9 mouse cellular contexts compared by ENCODE assay signal in genomic region chr2:76128105-76129057, GRCm38 (mm10).
DNase-seq lines count a peak whose midpoint lies in the region; ATAC-seq lines count a peak whose summit lies in the region.
"Had no signal": no experiment of that assay in that cellular context is flagged by ENCODE, and none has a peak within 500 bp of the region (broad histone marks: within the 10 kb centered on the region; RNA-seq: fewer than 3 reads in every experiment).

No protein-coding gene starts in this region.

- H3K36me3 ChIP-seq in intestine, embryonic 14.5 days (ENCODE audit: control insufficient read depth, insufficient read depth, low read length): no peaks in the 10 kb centered on the region
- no peaks in the 10 kb centered on the region for H3K36me3 ChIP-seq in stomach, embryonic 16.5 days (ENCODE audit: control insufficient read depth, insufficient read depth, low read length)
- H3K36me3 ChIP-seq: limb, embryonic 15.5 days had no signal

- no peak overlapping the region for H3K27ac ChIP-seq in intestine, embryonic 14.5 days (ENCODE audit: low read depth)
- H3K27ac ChIP-seq in stomach, embryonic 16.5 days (ENCODE audit: low read length): no peak overlapping the region
- H3K27ac ChIP-seq: limb, embryonic 15.5 days had no signal

- peak overlapping the region; percentile 40 for H3K4me2 ChIP-seq in intestine, embryonic 14.5 days (ENCODE audit: low read length)
- peak overlapping the region; percentile 42 for H3K4me2 ChIP-seq in stomach, embryonic 16.5 days (ENCODE audit: low read depth, low read length)
- H3K4me2 ChIP-seq: limb, embryonic 15.5 days had no signal

- 0 out of 2 replicates have a peak overlapping the region, but pooled peaks have one; percentile 3 for H3K4me3 ChIP-seq in intestine, embryonic 14.5 days (ENCODE audit: low read depth, low read length)
- peak overlapping the region; percentile 26 for H3K4me3 ChIP-seq in stomach, embryonic 16.5 days (replicated peaks; ENCODE audit: low read length)
- H3K4me3 ChIP-seq: limb, embryonic 15.5 days had no signal

- no peaks in the 10 kb centered on the region for H3K4me1 ChIP-seq in intestine, embryonic 14.5 days (replicated peaks; ENCODE audit: control insufficient read depth, insufficient read depth, low read length)
- 0 out of 2 replicates have a peak, but pooled peaks cover 4% of the 10 kb centered on the region for H3K4me1 ChIP-seq in stomach, embryonic 16.5 days (ENCODE audit: control insufficient read depth, insufficient read depth, low read length)
- H3K4me1 ChIP-seq: limb, embryonic 15.5 days had no signal

- no peaks in the 10 kb centered on the region for H3K9me3 ChIP-seq in intestine, embryonic 14.5 days (ENCODE audit: control insufficient read depth, low read length)
- no peaks in the 10 kb centered on the region for H3K9me3 ChIP-seq in stomach, embryonic 16.5 days (replicated peaks; ENCODE audit: control insufficient read depth, low read length)
- H3K9me3 ChIP-seq: limb, embryonic 15.5 days had no signal

- H3K27me3 ChIP-seq in intestine, embryonic 14.5 days (replicated peaks; ENCODE audit: control insufficient read depth, insufficient read depth, low read length): no peaks in the 10 kb centered on the region
- H3K27me3 ChIP-seq in stomach, embryonic 16.5 days (ENCODE audit: control insufficient read depth, insufficient read depth, low read length): no peaks in the 10 kb centered on the region

- WGBS in intestine, embryonic 14.5 days: 46% methylated on average over 9 of the region's 9 CpGs
- WGBS in stomach, embryonic 16.5 days: 44% methylated on average over 9 of the region's 9 CpGs

- H3K9ac ChIP-seq in intestine, embryonic 14.5 days (ENCODE audit: low read length): no peak overlapping the region
- peak overlapping the region; percentile 25; the same call in 1 of the 2 replicates for H3K9ac ChIP-seq in stomach, embryonic 16.5 days (ENCODE audit: low read length)
- H3K9ac ChIP-seq: limb, embryonic 15.5 days had no signal

- peak; percentile 6 for DNase-seq in adrenal gland, postnatal 25 days
- no peak for DNase-seq in adrenal gland, adult 8-10 months
- peak; percentile 12 to 27 for DNase-seq in left cerebral cortex, postnatal 25 days (ENCODE audit: low spot score in 2 of 2)
- no peak for DNase-seq in left cerebral cortex, adult 8-10 months (ENCODE audit: low spot score in 2 of 2)
- peak; percentile 32 for DNase-seq in T-cell, adult 2 months (ENCODE audit: low spot score)
- DNase-seq in intestine, embryonic 14.5 days (ENCODE audit: low spot score): peak; percentile 65
- DNase-seq in gastrocnemius, postnatal 36 days: no peak

- intact Hi-C loops in left cerebral cortex, postnatal 25 days (cut with DNase I): loop anchor here (10.0 kb wide), 1 partner anchor 126 kb away; no protein-coding TSS in a partner anchor
- intact Hi-C loops in gastrocnemius, postnatal 36 days (cut with DNase I): no loop called here

- peak; percentile 45 for ATAC-seq in intestine, embryonic 14.5 days (replicated peaks; ENCODE audit: low FRiP score, low TSS enrichment, low read depth)
- ATAC-seq in stomach, embryonic 16.5 days (ENCODE audit: insufficient read depth, low FRiP score): no peak

Comparison
In these comparisons a context has a peak if more than half of its experiments do, and no peak if none do; other contexts are left out.
1. DNase-seq: peak in adrenal gland, postnatal 25 days (single experiment), left cerebral cortex, postnatal 25 days (2 of 2), T-cell, adult 2 months (single experiment) and intestine, embryonic 14.5 days (single experiment); none in adrenal gland, adult 8-10 months (single experiment), left cerebral cortex, adult 8-10 months (0 of 2) and gastrocnemius, postnatal 36 days (0 of 2).